Mouse (Mus musculus) hindbrain, embryonic 14.5 days (tissue): ENCODE data around the gene Vmn1r19. TPM values are rescaled to one million over a fixed set of nuclear protein-coding genes. Genes with fewer than 3 reads are reported as not detected.
"Not testable (repeated sequence)": the region's sequence is repeated elsewhere in the genome, so short reads cannot be mapped to it uniquely, and the experiment has no call there.

Source experiments
- ATAC-seq: fragments of 200-750 bp; cut with Nextera tagmentation; 2 replicates; pipeline ENCODE4 v1.8.0; 2017; ENCODE audit warnings: moderate number of reproducible peaks, mild to moderate bottlenecking, moderate TSS enrichment, moderate library complexity; ENCODE audit not compliant: low FRiP score
- DNase-seq: peaks from one replicate; pipeline ENCODE4 v3.0.0-alpha.2; 2015; ENCODE audit warnings: low spot score
- H3K27ac ChIP-seq: fragments of 300-500 bp; sonication (generic); 2 replicates; pipeline ENCODE4 v1.5.1; 2014; ENCODE audit warnings: mild to moderate bottlenecking, moderate library complexity
- H3K27me3 ChIP-seq: fragments of 300-500 bp; sonication (generic); 2 replicates; pipeline ENCODE4 v1.6.1; 2014; ENCODE audit warnings: mild to moderate bottlenecking, low read length, mixed read lengths; ENCODE audit not compliant: control insufficient read depth, insufficient read depth
- H3K36me3 ChIP-seq: fragments of 300-500 bp; sonication (generic); replicated peaks from 2 replicates; pipeline ENCODE4 v1.6.1; 2014; ENCODE audit not compliant: control insufficient read depth, insufficient read depth
- H3K4me1 ChIP-seq: fragments of 300-500 bp; sonication (generic); replicated peaks from 2 replicates; pipeline ENCODE4 v1.6.1; 2014; ENCODE audit warnings: antibody characterized with exemption, low read length, mixed read lengths; ENCODE audit not compliant: control insufficient read depth, insufficient read depth
- H3K4me2 ChIP-seq: fragments of 300-500 bp; sonication (generic); replicated peaks from 2 replicates; pipeline ENCODE4 v1.6.1; 2014; ENCODE audit warnings: mild to moderate bottlenecking, moderate library complexity
- H3K4me3 ChIP-seq: fragments of 300-500 bp; sonication (generic); replicated peaks from 2 replicates; pipeline ENCODE4 v1.5.1; 2014; ENCODE audit warnings: mild to moderate bottlenecking, low read length
- H3K9ac ChIP-seq: fragments of 300-500 bp; sonication (generic); 2 replicates; pipeline ENCODE4 v1.6.1; 2014
- H3K9me3 ChIP-seq: fragments of 300-500 bp; sonication (generic); 2 replicates; pipeline ENCODE4 v1.6.1; 2016; ENCODE audit warnings: low read length; ENCODE audit not compliant: control insufficient read depth
- WGBS: fragments of 180-500 bp; shearing (Covaris S2); extraction: QIAGEN DNeasy Blood & Tissue Kit; methylation state at CpG from one replicate; pipeline ENCODE4 v1.1.7; 2014; 5-methylcytosine and 5-hydroxymethylcytosine counted together
- polyA plus RNA-seq: library from polyadenylated mRNA; unstranded; fragments of >200 nt; fragmentation: Nextera tagmentation; extraction: Ambion mirVana; gene quantifications from 2 replicates; pipeline ENCODE4 v1.2.1, GENCODE M21; 2014

The Vmn1r19 gene
- polyA plus RNA-seq, result not detected in 2 replicates

GRCm38 (mm10) chr6:57403480-57403879 lies at the start of gene Vmn1r19:
Vmn1r19 (plus strand) TSS chr6:57403780.
- not testable (repeated sequence) for H3K4me2 ChIP-seq, H3K4me3 ChIP-seq, H3K9me3 ChIP-seq, H3K36me3 ChIP-seq, ATAC-seq, H3K27ac ChIP-seq, DNase-seq, H3K9ac ChIP-seq, H3K4me1 ChIP-seq, H3K27me3 ChIP-seq
- WGBS, result 75% methylated on average over 3 of the region's 3 CpGs

GRCm38 (mm10) chr6:57356864-57357263 lies 46.7 kb upstream of the Vmn1r19 start:
- no peak overlapping the region for H3K4me2 ChIP-seq
- 84% methylated on average over 2 of the region's 2 CpGs for WGBS
- no peak overlapping the region for H3K4me3 ChIP-seq
- no peaks in the 10 kb centered on the region for H3K27me3 ChIP-seq
- no peak overlapping the region for H3K9ac ChIP-seq
- H3K36me3 ChIP-seq, result no peaks in the 10 kb centered on the region
- H3K9me3 ChIP-seq, result no peaks in the 10 kb centered on the region
- no peak for ATAC-seq
- DNase-seq, result no peak
- no peak overlapping the region for H3K27ac ChIP-seq
- H3K4me1 ChIP-seq, result no peaks in the 10 kb centered on the region

GRCm38 (mm10) chr6:57363627-57364026 lies 40.0 kb upstream of the Vmn1r19 start, which contains the start of gene Vmn1r17:
Vmn1r17 (minus strand) TSS chr6:57363727.
- H3K9me3 ChIP-seq, result no peaks in the 10 kb centered on the region
- H3K4me2 ChIP-seq, result no peak within 1 kb of the TSS
- H3K9ac ChIP-seq, result no peak within 1 kb of the TSS
- no peaks in the 10 kb centered on the region for H3K36me3 ChIP-seq
- DNase-seq, result no peak
- no peaks in the 10 kb centered on the region for H3K4me1 ChIP-seq
- 81% methylated on average over 1 of the region's 1 CpGs for WGBS
- no peak within 1 kb of the TSS for H3K4me3 ChIP-seq
- no peaks in the 10 kb centered on the region for H3K27me3 ChIP-seq
- no peak for ATAC-seq
- H3K27ac ChIP-seq, result no peak within 1 kb of the TSS

- ATAC-seq, H3K4me2 ChIP-seq: not testable (repeated sequence)
Measured at GRCm38 (mm10) chr6:57365866-57366265, 37.7 kb upstream of the Vmn1r19 start.

GRCm38 (mm10) chr6:57367496-57367895 lies 36.1 kb upstream of the Vmn1r19 start:
- Histone ChIP-seq H3K4me3 (no peak overlapping the region), H3K9ac (no peak overlapping the region), H3K4me2 (no peak overlapping the region), H3K36me3 (no peaks in the 10 kb centered on the region), H3K4me1 (no peaks in the 10 kb centered on the region), H3K9me3 (no peaks in the 10 kb centered on the region), H3K27ac (no peak overlapping the region), H3K27me3 (no peaks in the 10 kb centered on the region)
- no peak for ATAC-seq
- no peak for DNase-seq
- WGBS, result 88% methylated on average over 1 of the region's 1 CpGs

More at GRCm38 (mm10) chr6:57365866-57366265, 37.7 kb upstream of the Vmn1r19 start:
- not testable (repeated sequence) for H3K4me3 ChIP-seq, H3K9me3 ChIP-seq, H3K27ac ChIP-seq, H3K27me3 ChIP-seq, H3K4me1 ChIP-seq, H3K36me3 ChIP-seq, H3K9ac ChIP-seq, DNase-seq
- 86% methylated on average over 1 of the region's 1 CpGs for whole genome bisulfite sequencing

GRCm38 (mm10) chr6:57395683-57396082 lies 7.9 kb upstream of the Vmn1r19 start, which contains the start of gene Vmn1r18:
Vmn1r18 (minus strand) TSS chr6:57395783.
- H3K36me3 ChIP-seq, result no peaks in the 10 kb centered on the region
- no peaks in the 10 kb centered on the region for H3K9me3 ChIP-seq
- no peaks in the 10 kb centered on the region for H3K27me3 ChIP-seq
- no peaks in the 10 kb centered on the region for H3K4me1 ChIP-seq
- H3K4me3 ChIP-seq, result no peak within 1 kb of the TSS
- H3K9ac ChIP-seq, result no peak within 1 kb of the TSS
- ATAC-seq (no peak), DNase-seq (no peak)
- no peak within 1 kb of the TSS for H3K4me2 ChIP-seq
- no peak within 1 kb of the TSS for H3K27ac ChIP-seq

GRCm38 (mm10) chr6:57428630-57429029 lies 25.1 kb downstream of the Vmn1r19 start, which contains the start of gene Vmn1r20:
Vmn1r20 (plus strand) TSS chr6:57428930.
- no peaks in the 10 kb centered on the region for H3K27me3 ChIP-seq
- no peak for DNase-seq
- H3K4me3 ChIP-seq, result no peak within 1 kb of the TSS
- H3K4me2 ChIP-seq, result no peak within 1 kb of the TSS
- H3K4me1 ChIP-seq, result no peaks in the 10 kb centered on the region
- WGBS, result 76% methylated on average over 1 of the region's 1 CpGs
- no peak within 1 kb of the TSS for H3K27ac ChIP-seq
- H3K9me3 ChIP-seq, result no peaks in the 10 kb centered on the region
- ATAC-seq, result no peak
- no peaks in the 10 kb centered on the region for H3K36me3 ChIP-seq
- H3K9ac ChIP-seq, result no peak within 1 kb of the TSS

- peak; percentile 35 for DNase-seq
- no peaks in the 10 kb centered on the region for H3K27me3 ChIP-seq
- H3K4me2 ChIP-seq, result no peak overlapping the region
- no peak overlapping the region for H3K4me3 ChIP-seq
- no peak for ATAC-seq
- H3K9ac ChIP-seq, result no peak overlapping the region
- H3K9me3 ChIP-seq, result no peaks in the 10 kb centered on the region
- no peak overlapping the region for H3K27ac ChIP-seq
- H3K4me1 ChIP-seq, result no peaks in the 10 kb centered on the region
- 84% methylated on average over 1 of the region's 1 CpGs for WGBS
- H3K36me3 ChIP-seq, result no peaks in the 10 kb centered on the region
Measured at GRCm38 (mm10) chr6:57431196-57431595, 27.6 kb downstream of the Vmn1r19 start.
